Comparison of ENCODE assay signal across 12 mouse cellular contexts in the genomic region with DNA sequence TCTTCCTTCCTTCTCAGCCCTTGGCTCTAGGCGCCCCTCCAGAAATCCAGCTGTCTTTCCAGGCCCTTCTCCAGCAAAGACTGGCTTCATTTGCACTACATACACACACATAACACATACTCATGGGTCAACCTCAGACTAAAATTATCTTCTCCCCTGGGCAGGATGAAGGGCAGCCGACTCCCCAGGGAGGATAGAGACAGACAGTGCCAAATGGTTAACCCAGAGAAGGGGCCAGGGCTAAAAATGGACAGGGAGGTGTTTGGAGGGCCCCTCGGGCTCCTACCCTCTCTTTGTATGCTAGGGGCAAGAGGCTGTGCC. TPM values are rescaled to one million over a fixed set of nuclear protein-coding genes. Genes with fewer than 3 reads are reported as not detected.
DNase-seq lines count a peak whose midpoint lies in the region; ATAC-seq and TF ChIP-seq lines count a peak whose summit lies in the region.
"Had no signal": no experiment of that assay in that cellular context is flagged by ENCODE, and none has a peak within 500 bp of the region (broad histone marks: within the 10 kb centered on the region; RNA-seq: fewer than 3 reads in every experiment).

No protein-coding gene starts in this region.

- H3K9me3 ChIP-seq in lung, embryonic 15.5 days = no peaks in the 10 kb centered on the region
- H3K9me3 ChIP-seq in embryonic facial prominence, embryonic 15.5 days (replicated peaks) = no peaks in the 10 kb centered on the region
- H3K9me3 ChIP-seq in liver, postnatal 0 days (ENCODE audit: low read length) = no peaks in the 10 kb centered on the region
- H3K9me3 ChIP-seq: midbrain, embryonic 15.5 days had no signal

- intact Hi-C loops in gastrocnemius, adult 2 months (cut with DNase I) = no loop called here

- peaks cover 67% of the 10 kb centered on the region for H3K4me1 ChIP-seq in lung, embryonic 15.5 days
- peaks cover 31% of the 10 kb centered on the region for H3K4me1 ChIP-seq in embryonic facial prominence, embryonic 15.5 days
- peaks cover 75% of the 10 kb centered on the region for H3K4me1 ChIP-seq in liver, postnatal 0 days (ENCODE audit: insufficient read depth)

- H3K9ac ChIP-seq in lung, embryonic 15.5 days = no peak overlapping the region
- no peak overlapping the region for H3K9ac ChIP-seq in embryonic facial prominence, embryonic 15.5 days
- no peak overlapping the region for H3K9ac ChIP-seq in liver, postnatal 0 days (replicated peaks)
- H3K9ac ChIP-seq: midbrain, embryonic 15.5 days had no signal

- H3K27me3 ChIP-seq in lung, embryonic 15.5 days = no peaks in the 10 kb centered on the region
- H3K27me3 ChIP-seq in embryonic facial prominence, embryonic 15.5 days = no peaks in the 10 kb centered on the region
- H3K27me3 ChIP-seq in liver, postnatal 0 days (ENCODE audit: insufficient read depth, low read length) = no peaks in the 10 kb centered on the region
- H3K27me3 ChIP-seq: midbrain, embryonic 15.5 days had no signal

- no peak for ATAC-seq in lung, embryonic 15.5 days (ENCODE audit: borderline replicate concordance, extremely low read depth, low FRiP score, low TSS enrichment)
- ATAC-seq in embryonic facial prominence, embryonic 15.5 days (ENCODE audit: insufficient number of reproducible peaks, low FRiP score, low TSS enrichment, low read depth) = peak; percentile 26; the same call in 1 of the 2 replicates
- ATAC-seq in liver, postnatal 0 days = no peak
- ATAC-seq: intestine, postnatal 0 days; midbrain, embryonic 15.5 days had no signal

- 42% methylated on average over 3 of the region's 3 CpGs for WGBS in lung, embryonic 15.5 days
- WGBS in embryonic facial prominence, embryonic 15.5 days = 67% methylated on average over 3 of the region's 3 CpGs
- 73% methylated on average over 3 of the region's 3 CpGs for whole genome bisulfite sequencing in liver, postnatal 0 days (ENCODE audit: insufficient replicate concordance)

- H3K27ac ChIP-seq in gastrocnemius, adult 2 months = peak overlapping the region; percentile 97
- H3K27ac ChIP-seq in lung, embryonic 15.5 days = peak overlapping the region; percentile 89
- peak overlapping the region; percentile 48; the same call in 1 of the 2 replicates for H3K27ac ChIP-seq in embryonic facial prominence, embryonic 15.5 days (replicated peaks)
- peak overlapping the region; percentile 75; the same call in 1 of the 2 replicates for H3K27ac ChIP-seq in liver, postnatal 0 days (ENCODE audit: low read depth)
- H3K27ac ChIP-seq: midbrain, embryonic 15.5 days had no signal

- H3K4me2 ChIP-seq in lung, embryonic 15.5 days = no peak overlapping the region
- no peak overlapping the region for H3K4me2 ChIP-seq in embryonic facial prominence, embryonic 15.5 days (replicated peaks)
- H3K4me2 ChIP-seq in liver, postnatal 0 days (ENCODE audit: low read depth, low read length) = no peak overlapping the region
- H3K4me2 ChIP-seq: midbrain, embryonic 15.5 days had no signal

- no peak for TF ChIP-seq CTCF in gastrocnemius, adult 2 months (IDR thresholded peaks at IDR 0.05)
- TF ChIP-seq CTCF in liver, postnatal 0 days (IDR thresholded peaks at IDR 0.05; ENCODE audit: low read depth) = no peak

- peak overlapping the region; percentile 61 for H3K4me3 ChIP-seq in gastrocnemius, adult 2 months
- H3K4me3 ChIP-seq in lung, embryonic 15.5 days = no peak overlapping the region
- no peak overlapping the region for H3K4me3 ChIP-seq in embryonic facial prominence, embryonic 15.5 days (replicated peaks)
- H3K4me3 ChIP-seq in liver, postnatal 0 days (ENCODE audit: low read depth, low read length) = no peak overlapping the region
- H3K4me3 ChIP-seq: erythroblast, embryonic 14.5 days; midbrain, embryonic 15.5 days had no signal

- no peak for TF ChIP-seq EP300 in liver, postnatal 0 days (IDR thresholded peaks at IDR 0.05; ENCODE audit: low read depth)

- H3K36me3 ChIP-seq in lung, embryonic 15.5 days = peaks cover 26% of the 10 kb centered on the region; the same call in 1 of the 2 replicates
- peaks cover 37% of the 10 kb centered on the region for H3K36me3 ChIP-seq in embryonic facial prominence, embryonic 15.5 days
- peaks cover 3% of the 10 kb centered on the region; the same call in 1 of the 2 replicates for H3K36me3 ChIP-seq in liver, postnatal 0 days (replicated peaks; ENCODE audit: insufficient read depth, low read length)

- DNase-seq in gastrocnemius, adult 2 months = peak; percentile 75
- no peak for DNase-seq in gastrocnemius, postnatal 10 days
- no peak for DNase-seq in lung, postnatal 25 days (ENCODE audit: low spot score)
- peak; percentile 11 for DNase-seq in liver, postnatal 0 days
- no peak for DNase-seq in cerebellum, postnatal 10 days
- no peak for DNase-seq in thymus, postnatal 10 days (ENCODE audit: low spot score in 2 of 2)
- DNase-seq: cerebellum, postnatal 14 days had no signal

RNA-seq across cellular contexts. Expression of a gene that starts 23.8 kb away (rescaled TPM):
- total RNA-seq in gastrocnemius, adult 2 months (2021) = 10 to 100 TPM; 48.4 to 54.4 TPM
- total RNA-seq in gastrocnemius, postnatal 10 days (2021) = 10 to 100 TPM; 51.6 to 82.2 TPM
- 17.2 and 17.6 TPM in 2 replicates for polyA plus RNA-seq in lung, embryonic 15.5 days (2015; fragmentation: Nextera tagmentation; extraction: Ambion mirVana)
- 16.3 and 19.3 TPM in 2 replicates for polyA plus RNA-seq in embryonic facial prominence, embryonic 15.5 days (2015; fragmentation: Nextera tagmentation; extraction: Ambion mirVana)
- polyA plus RNA-seq in liver, postnatal 0 days (2015; fragmentation: Nextera tagmentation; extraction: Ambion mirVana) = 2.9 and 3.5 TPM in 2 replicates

RNA-seq across cellular contexts. Expression of a gene that starts 58.8 kb away (rescaled TPM):
- 100 to 1,000 TPM in 1 of 2 experiments, 10 to 100 TPM in 1; 77.4 to 174 TPM for total RNA-seq in gastrocnemius, adult 2 months (2021)
- total RNA-seq in gastrocnemius, postnatal 10 days (2021) = 100 to 1,000 TPM; 160 to 197 TPM
- polyA plus RNA-seq in lung, embryonic 15.5 days (2015; fragmentation: Nextera tagmentation; extraction: Ambion mirVana) = 50.5 and 53.8 TPM in 2 replicates
- polyA plus RNA-seq in embryonic facial prominence, embryonic 15.5 days (2015; fragmentation: Nextera tagmentation; extraction: Ambion mirVana) = 19.8 and 24.0 TPM in 2 replicates
- polyA plus RNA-seq in liver, postnatal 0 days (2015; fragmentation: Nextera tagmentation; extraction: Ambion mirVana) = 85.1 and 103 TPM in 2 replicates

Comparison
In these comparisons a context has a peak if more than half of its experiments do, and no peak if none do; other contexts are left out.
1. DNase-seq: peak in gastrocnemius, adult 2 months (single experiment) and liver, postnatal 0 days (single experiment); none in gastrocnemius, postnatal 10 days (single experiment), lung, postnatal 25 days (single experiment), cerebellum, postnatal 10 days (0 of 2) and thymus, postnatal 10 days (0 of 2).
2. Peak in every context shown above with its lines, with median percentiles within 50 percentile points of each other: H3K27ac ChIP-seq.